Mouse (Mus musculus) embryonic facial prominence, embryonic 15.5 days (tissue): ENCODE measurements around the gene 0610010K14Rik. TPM values are rescaled to one million over a fixed set of nuclear protein-coding genes. Genes with fewer than 3 reads are reported as not detected.
A peak's percentile ranks its signal among the peaks of the same experiment; 100 is the strongest.

Experiments
- ATAC-seq: fragments of 200-750 bp; cut with Nextera tagmentation; 2 replicates; pipeline ENCODE4 v1.8.0; 2017; ENCODE audit warnings: low read depth, moderate TSS enrichment; ENCODE audit not compliant: insufficient number of reproducible peaks, low FRiP score, low TSS enrichment
- H3K27ac ChIP-seq: fragments of 300-500 bp; sonication (generic); replicated peaks from 2 replicates; pipeline ENCODE4 v1.5.1; 2015; ENCODE audit warnings: mild to moderate bottlenecking, inconsistent platforms
- H3K27me3 ChIP-seq: fragments of 300-500 bp; sonication (generic); 2 replicates; pipeline ENCODE4 v1.6.1; 2015; ENCODE audit warnings: inconsistent platforms
- H3K36me3 ChIP-seq: fragments of 300-500 bp; sonication (generic); 2 replicates; pipeline ENCODE4 v1.6.1; 2015; ENCODE audit warnings: mild to moderate bottlenecking, inconsistent platforms
- H3K4me1 ChIP-seq: fragments of 300-500 bp; sonication (generic); 2 replicates; pipeline ENCODE4 v1.6.1; 2015; ENCODE audit warnings: inconsistent platforms
- H3K4me2 ChIP-seq: fragments of 300-500 bp; sonication (generic); replicated peaks from 2 replicates; pipeline ENCODE4 v1.6.1; 2015; ENCODE audit warnings: mild to moderate bottlenecking, inconsistent platforms
- H3K4me3 ChIP-seq: fragments of 300-500 bp; sonication (generic); replicated peaks from 2 replicates; pipeline ENCODE4 v1.5.1; 2015; ENCODE audit warnings: mild to moderate bottlenecking, inconsistent platforms
- H3K9ac ChIP-seq: fragments of 300-500 bp; sonication (generic); 2 replicates; pipeline ENCODE4 v1.6.1; 2015; ENCODE audit warnings: inconsistent platforms
- H3K9me3 ChIP-seq: fragments of 300-500 bp; sonication (generic); replicated peaks from 2 replicates; pipeline ENCODE4 v1.6.1; 2016; ENCODE audit warnings: inconsistent platforms
- WGBS: fragments of 180-500 bp; shearing (Covaris S2); methylation state at CpG from one replicate; pipeline ENCODE4 v1.1.7; 2015; 5-methylcytosine and 5-hydroxymethylcytosine counted together
- polyA plus RNA-seq: library from polyadenylated mRNA; unstranded; fragments of >200 nt; fragmentation: Nextera tagmentation; extraction: Ambion mirVana; gene quantifications from 2 replicates; pipeline ENCODE4 v1.2.1, GENCODE M21; 2015

The 0610010K14Rik gene
- polyA plus RNA-seq, 1 experiment from 2014 or later: 177 TPM

DNA sequence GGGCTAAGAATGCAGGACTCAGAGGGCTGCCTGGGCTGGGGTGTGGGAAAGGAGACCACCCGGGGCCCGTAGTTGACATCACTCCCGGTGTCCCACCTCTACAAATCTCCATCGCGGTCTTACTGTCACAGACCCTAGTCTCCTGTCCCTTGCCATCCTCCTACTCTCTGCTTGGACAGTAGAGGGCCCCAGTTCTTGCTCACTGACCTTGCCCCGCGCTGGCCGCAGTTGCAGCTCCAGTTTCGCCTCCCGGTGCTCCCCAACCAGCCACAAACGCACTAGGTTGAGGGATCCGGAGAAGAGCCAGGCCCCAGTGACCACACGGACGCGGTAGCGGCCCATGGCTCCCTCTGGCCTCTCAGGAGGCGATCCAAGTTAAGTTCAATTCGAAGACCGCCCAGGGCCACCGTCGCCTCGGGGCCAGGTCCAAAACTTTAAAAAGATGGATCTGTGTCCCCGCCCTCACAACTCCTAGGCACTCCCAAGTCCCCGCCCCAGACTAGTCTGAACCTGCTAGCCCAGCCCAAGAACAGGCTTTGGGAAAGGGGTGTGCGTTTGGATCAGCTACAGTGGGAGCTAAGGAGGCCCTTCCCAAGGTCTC lies 17.3 kb upstream of the 0610010K14Rik start, which contains the start of gene Alox12:
Alox12 (minus strand) TSS at position 423 of the 601 bp plus-strand sequence.
- Histone ChIP-seq H3K36me3 (no peaks in the 10 kb centered on the region), H3K27ac (peak within 1 kb of the TSS; percentile 12; the same call in 1 of the 2 replicates), H3K9ac (0 out of 2 replicates have a peak within 1 kb of the TSS, but pooled peaks have one; percentile 10), H3K4me3 (peak within 1 kb of the TSS; percentile 42), H3K4me1 (peaks cover 18% of the 10 kb centered on the region), H3K27me3 (peaks cover 57% of the 10 kb centered on the region), H3K4me2 (peak within 1 kb of the TSS; percentile 53), H3K9me3 (no peaks in the 10 kb centered on the region)
- ATAC-seq: no peak
- 1% methylated on average over 25 of the region's 25 CpGs for WGBS

DNA sequence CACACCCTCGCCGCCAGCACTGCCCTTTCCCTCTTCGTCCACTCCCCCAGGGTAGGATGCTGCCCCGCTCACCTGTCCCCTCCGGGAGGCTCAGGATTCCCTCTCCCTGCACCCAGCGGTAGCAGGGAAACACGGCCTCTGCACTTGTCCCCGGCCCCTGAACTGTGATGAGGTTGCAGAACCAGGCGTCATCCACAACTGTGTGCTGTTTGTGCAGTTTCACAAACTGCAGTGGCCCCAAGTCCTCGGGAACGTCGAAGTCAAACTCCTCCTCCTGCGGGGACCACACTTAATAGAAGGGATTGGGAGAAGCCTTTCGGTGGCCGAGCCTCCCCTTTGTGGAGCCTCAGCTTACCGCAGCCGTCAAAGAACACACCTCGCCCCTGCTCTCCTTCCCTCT lies 16.6 kb upstream of the 0610010K14Rik start:
- no peak overlapping the region for H3K27ac ChIP-seq
- H3K4me1 ChIP-seq: peaks cover 18% of the 10 kb centered on the region
- WGBS: 2% methylated on average over 18 of the region's 18 CpGs
- no peaks in the 10 kb centered on the region for H3K9me3 ChIP-seq
- H3K4me3 ChIP-seq: peak overlapping the region; percentile 42
- H3K9ac ChIP-seq: no peak overlapping the region
- no peak for ATAC-seq
- H3K27me3 ChIP-seq: peaks cover 59% of the 10 kb centered on the region
- no peaks in the 10 kb centered on the region for H3K36me3 ChIP-seq
- peak overlapping the region; percentile 53 for H3K4me2 ChIP-seq

DNA sequence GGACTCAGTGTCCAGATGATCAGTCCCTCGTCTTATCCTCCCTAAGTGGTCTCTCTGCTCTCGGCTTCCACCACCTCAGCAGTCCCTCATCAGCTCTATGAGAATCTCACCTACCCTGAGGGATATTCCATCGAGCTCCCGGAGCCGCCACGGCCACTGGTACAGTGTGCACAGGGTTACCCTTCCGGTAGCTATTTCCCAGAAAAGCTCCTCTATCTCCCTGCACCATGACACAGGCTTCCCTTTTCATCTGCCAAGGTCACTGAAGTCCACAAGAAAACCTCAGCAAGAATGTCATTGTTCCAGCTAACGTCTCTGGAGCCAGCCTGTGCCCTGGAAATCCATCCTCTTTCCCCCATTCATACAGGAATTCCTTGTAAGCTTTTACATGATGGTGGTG lies 14.1 kb upstream of the 0610010K14Rik start:
- H3K27me3 ChIP-seq: peaks cover 59% of the 10 kb centered on the region

DNA sequence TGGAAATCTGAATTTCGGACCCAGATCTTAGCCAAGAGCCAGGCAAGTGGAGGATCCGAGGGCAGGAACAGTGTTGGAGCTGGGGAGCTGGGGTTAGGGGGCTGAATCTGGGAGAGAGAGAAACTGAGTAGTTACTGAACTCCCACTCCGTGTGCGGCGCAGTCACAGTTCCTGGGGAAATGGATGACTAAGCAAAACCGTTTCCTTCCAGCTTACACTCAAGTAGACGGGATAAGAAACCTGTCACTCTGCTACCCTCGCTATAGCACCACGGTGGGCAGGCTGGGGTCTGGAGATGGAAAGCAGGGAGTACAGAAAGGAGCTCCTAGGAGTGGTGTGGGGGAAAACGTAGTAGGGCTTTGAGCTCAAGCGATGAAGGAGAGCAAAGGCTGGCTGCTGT lies 12.4 kb upstream of the 0610010K14Rik start:
- Histone ChIP-seq H3K4me3 (no peak overlapping the region), H3K4me2 (no peak overlapping the region), H3K36me3 (no peaks in the 10 kb centered on the region), H3K27me3 (peaks cover 51% of the 10 kb centered on the region), H3K4me1 (peaks cover 15% of the 10 kb centered on the region), H3K27ac (no peak overlapping the region), H3K9ac (no peak overlapping the region), H3K9me3 (no peaks in the 10 kb centered on the region)
- no peak for ATAC-seq
- 70% methylated on average over 11 of the region's 11 CpGs for WGBS

More for the DNA sequence above, 14.1 kb upstream of the 0610010K14Rik start:
- H3K4me3 ChIP-seq: no peak overlapping the region
- H3K27ac ChIP-seq: no peak overlapping the region
- no peak overlapping the region for H3K9ac ChIP-seq
- peaks cover 18% of the 10 kb centered on the region for H3K4me1 ChIP-seq
- WGBS: 75% methylated on average over 8 of the region's 8 CpGs
- no peaks in the 10 kb centered on the region for H3K9me3 ChIP-seq
- no peak for ATAC-seq
- H3K4me2 ChIP-seq: no peak overlapping the region
- H3K36me3 ChIP-seq: no peaks in the 10 kb centered on the region

DNA sequence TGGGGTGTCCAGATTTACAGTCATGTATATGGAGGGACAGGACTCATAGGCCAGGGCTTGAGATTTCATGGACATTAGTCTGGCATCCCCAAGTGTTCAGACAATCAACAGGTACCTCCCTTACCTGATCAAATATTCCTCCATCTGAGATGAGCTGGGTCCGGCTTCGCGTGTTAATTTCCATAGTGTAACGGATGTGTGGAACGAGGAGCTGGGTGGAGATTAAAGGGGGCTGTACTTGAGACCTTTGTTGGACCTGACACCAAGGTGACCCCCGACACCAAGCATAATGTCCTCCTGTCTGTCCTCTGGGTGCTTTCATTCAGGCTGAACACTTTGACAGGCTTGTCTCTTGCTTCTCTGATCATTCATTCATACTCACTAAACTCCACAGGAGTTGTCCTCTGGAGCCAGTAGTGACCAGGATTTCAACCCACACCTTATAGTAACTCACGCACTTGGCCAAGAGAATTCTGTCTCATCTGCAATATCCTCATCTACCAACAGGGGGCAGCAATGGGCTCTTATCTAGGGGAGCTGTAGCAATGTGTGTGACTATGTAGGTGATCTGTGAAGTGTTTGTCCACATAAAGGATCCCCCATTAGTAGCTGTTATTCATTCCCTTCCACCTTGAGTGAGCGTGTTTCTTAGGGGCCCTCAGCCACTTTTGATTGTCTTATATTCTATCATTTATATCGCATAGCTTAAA lies 9.6 kb upstream of the 0610010K14Rik start:
- H3K36me3 ChIP-seq: no peaks in the 10 kb centered on the region
- no peak for ATAC-seq
- peaks cover 26% of the 10 kb centered on the region for H3K27me3 ChIP-seq
- H3K9ac ChIP-seq: no peak overlapping the region
- no peak overlapping the region for H3K27ac ChIP-seq
- no peak overlapping the region for H3K4me3 ChIP-seq
- no peaks in the 10 kb centered on the region for H3K9me3 ChIP-seq
- WGBS: 42% methylated on average over 9 of the region's 9 CpGs
- H3K4me1 ChIP-seq: no peaks in the 10 kb centered on the region
- no peak overlapping the region for H3K4me2 ChIP-seq

DNA sequence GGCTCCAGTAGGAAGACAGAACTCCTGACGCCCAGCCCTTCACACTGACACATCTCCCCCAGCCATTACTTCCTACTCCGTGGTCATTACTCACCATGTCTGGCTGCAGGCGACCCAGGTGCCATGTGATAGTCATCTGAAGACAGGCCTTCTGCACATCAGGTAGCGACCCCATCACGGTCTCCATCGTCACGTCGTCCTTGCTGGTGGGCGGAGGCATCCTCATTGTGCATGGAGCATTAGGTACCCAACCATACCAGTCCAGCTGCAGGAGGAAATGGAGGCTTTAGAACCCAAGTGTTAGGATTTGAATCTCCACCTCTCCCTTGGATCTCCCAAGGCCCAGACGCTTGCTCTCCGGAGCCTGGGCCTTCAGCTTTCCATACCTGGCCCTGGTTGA lies 4.9 kb upstream of the 0610010K14Rik start:
- Histone ChIP-seq H3K36me3 (no peaks in the 10 kb centered on the region), H3K9me3 (no peaks in the 10 kb centered on the region), H3K9ac (no peak overlapping the region), H3K4me2 (no peak overlapping the region), H3K4me3 (no peak overlapping the region), H3K27me3 (0 out of 2 replicates have a peak, but pooled peaks cover 6% of the 10 kb centered on the region), H3K27ac (no peak overlapping the region), H3K4me1 (peaks cover 21% of the 10 kb centered on the region)
- ATAC-seq: no peak
- WGBS: 68% methylated on average over 11 of the region's 11 CpGs

DNA sequence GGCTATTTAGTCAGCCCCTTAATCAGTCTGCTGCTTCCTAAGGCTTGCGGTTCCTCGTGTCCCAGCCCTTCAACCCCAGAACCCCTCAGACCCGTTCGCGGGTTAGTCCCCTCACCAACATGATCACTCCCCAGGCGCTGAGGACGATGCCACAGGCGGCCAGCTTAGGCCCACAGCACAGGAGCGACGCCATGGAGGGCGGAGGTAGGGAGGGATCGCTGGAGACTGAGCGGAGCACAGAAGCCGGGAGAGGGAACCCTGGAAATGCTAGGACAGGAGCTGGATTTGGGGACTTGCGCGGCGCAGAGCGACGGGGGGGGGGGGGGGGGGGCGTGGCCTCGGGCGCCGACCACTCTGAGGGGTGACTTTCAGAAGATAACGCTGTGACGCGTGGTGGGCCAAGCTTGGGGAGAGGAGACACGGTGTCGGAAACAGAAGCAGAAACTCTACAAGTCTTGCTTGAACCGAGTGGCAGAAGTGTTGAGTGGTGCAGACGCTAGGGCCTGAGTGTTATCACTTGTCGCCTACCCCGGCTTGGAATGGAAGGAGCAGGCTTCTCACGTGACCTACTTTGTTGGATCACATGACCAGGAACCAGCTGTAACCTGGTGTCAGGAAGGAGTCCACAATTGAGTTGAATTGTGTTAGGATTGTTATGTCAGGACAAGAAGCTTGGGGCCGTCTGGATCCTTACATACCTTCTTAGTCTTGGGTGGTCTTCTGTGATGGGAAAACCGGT lies 2.0 kb upstream of the 0610010K14Rik start, which contains the start of the genes Gm21988 and Rnasek:
Gm21988 (minus strand) TSS at position 290 of the 739 bp plus-strand sequence.
Rnasek (minus strand) TSS at position 302 of the 739 bp plus-strand sequence.
- Histone ChIP-seq H3K9me3 (no peaks in the 10 kb centered on the region), H3K27me3 (no peaks in the 10 kb centered on the region), H3K4me3 (peak within 1 kb of the TSS; percentile 76), H3K9ac (peak within 1 kb of the TSS; percentile 79), H3K4me1 (peaks cover 37% of the 10 kb centered on the region), H3K36me3 (peaks cover 12% of the 10 kb centered on the region; the same call in 1 of the 2 replicates), H3K4me2 (peak within 1 kb of the TSS; percentile 91), H3K27ac (peak within 1 kb of the TSS; percentile 95)
- ATAC-seq: peak; percentile 30
- WGBS: under 1% methylated on average over 30 of the region's 35 CpGs

DNA sequence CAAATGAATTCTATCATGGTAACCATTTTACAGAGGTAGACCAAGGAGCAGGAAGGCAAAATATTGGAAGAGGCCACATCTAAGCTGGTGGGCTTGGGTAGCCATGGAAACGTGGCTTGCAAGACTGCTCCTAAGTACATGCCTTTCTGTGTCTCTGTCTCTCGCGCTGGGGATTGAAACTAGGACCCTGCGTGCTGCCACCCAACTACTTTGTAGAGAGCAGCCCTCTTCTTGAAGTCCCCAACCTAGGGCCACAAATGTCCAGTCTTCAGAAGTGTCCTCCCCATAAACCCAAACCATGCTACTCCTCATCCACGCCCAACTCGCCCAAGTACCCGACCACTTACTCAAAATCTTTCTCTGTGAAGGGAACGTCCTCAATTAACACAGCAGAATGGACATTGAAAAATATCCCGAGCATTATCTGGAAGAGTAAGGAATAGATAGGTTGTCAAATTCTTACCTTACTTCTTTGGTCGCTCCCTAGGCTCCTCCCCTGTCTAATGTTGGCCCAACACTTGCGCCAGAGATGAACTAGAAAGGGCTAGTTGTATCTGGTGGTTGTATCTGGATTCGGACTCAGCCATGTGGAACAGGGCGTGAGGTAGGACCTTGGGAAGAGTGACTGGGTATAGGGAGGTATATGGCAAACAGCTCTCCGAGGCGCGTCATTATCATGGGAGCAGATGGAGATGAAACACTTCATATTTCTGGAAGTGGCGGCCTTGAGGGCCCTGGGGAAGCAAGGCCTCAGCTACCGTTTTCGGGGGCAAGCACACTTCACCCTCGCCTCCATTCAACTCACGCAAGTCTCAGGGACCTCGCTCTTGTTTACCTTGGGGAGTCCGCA lies 1.1 kb upstream of the 0610010K14Rik start:
- H3K9me3 ChIP-seq: no peaks in the 10 kb centered on the region
- no peak for ATAC-seq
- peak overlapping the region; percentile 76 for H3K4me3 ChIP-seq
- peaks cover 45% of the 10 kb centered on the region for H3K4me1 ChIP-seq
- peak overlapping the region; percentile 79 for H3K9ac ChIP-seq
- 11% methylated on average over 23 of the region's 23 CpGs for whole genome bisulfite sequencing
- H3K27me3 ChIP-seq: no peaks in the 10 kb centered on the region
- peak overlapping the region; percentile 95 for H3K27ac ChIP-seq
- peaks cover 12% of the 10 kb centered on the region; the same call in 1 of the 2 replicates for H3K36me3 ChIP-seq
- peak overlapping the region; percentile 91 for H3K4me2 ChIP-seq

DNA sequence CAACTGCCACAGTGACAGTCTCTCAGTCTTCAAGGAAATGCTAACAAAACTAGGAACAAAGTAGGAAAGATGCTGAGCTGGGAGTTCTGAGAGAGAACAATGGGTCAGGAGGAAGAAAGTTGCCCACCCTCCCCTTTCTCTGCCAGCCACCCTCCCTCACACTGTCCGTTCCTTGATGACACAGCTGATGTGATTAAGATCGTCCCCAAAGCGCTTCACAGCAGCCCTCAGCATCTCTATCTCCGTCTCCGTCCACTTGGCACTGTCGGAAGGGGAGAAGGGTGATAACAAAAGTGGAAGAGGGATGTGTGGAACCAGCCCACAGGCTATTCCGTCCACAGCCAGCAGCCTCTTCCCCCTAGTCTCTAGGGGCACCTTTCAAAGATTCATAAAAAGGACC lies 997 bp downstream of the 0610010K14Rik start:
- Histone ChIP-seq H3K9ac (peak overlapping the region; percentile 79; the same call in 1 of the 2 replicates), H3K4me2 (peak overlapping the region; percentile 91), H3K9me3 (no peaks in the 10 kb centered on the region), H3K4me1 (peaks cover 60% of the 10 kb centered on the region), H3K27me3 (no peaks in the 10 kb centered on the region), H3K4me3 (peak overlapping the region; percentile 76), H3K27ac (peak overlapping the region; percentile 95), H3K36me3 (peaks cover 12% of the 10 kb centered on the region; the same call in 1 of the 2 replicates)
- WGBS: 40% methylated on average over 7 of the region's 7 CpGs
- no peak for ATAC-seq

DNA sequence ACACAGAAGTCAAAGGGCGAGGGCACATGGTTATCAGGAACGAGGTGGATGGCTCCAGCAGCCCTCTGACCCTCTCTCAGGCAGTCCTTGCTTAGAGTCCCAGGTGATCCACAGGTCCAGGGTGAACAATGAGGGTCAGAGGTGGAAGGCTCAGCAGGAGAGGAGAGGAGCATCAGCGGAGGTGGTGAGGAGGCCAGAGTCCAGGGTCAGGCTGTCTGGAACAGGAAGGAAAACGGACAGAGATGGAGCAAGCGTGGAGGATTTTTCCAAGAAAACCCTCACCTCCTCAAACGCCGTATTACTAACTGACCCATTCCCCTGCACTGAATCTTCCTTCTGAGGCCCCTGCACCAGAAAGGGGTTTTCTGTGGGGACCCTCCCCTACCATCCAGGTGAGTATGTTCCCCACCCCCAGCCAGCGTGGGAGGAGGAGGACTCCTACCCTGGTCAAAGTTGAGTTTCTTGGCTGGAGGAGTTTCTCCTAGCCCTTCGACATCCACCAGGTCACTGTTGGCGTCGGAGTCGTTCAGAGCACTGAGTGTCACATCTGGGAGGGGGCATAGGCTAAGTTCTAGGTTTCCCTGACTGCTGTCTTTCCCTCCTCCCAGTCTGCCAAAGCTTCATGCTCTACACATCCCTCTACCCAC lies 2.3 kb downstream of the 0610010K14Rik start:
- Histone ChIP-seq H3K4me3 (no peak overlapping the region), H3K4me2 (no peak overlapping the region), H3K27me3 (peaks cover 5% of the 10 kb centered on the region), H3K36me3 (peaks cover 12% of the 10 kb centered on the region; the same call in 1 of the 2 replicates), H3K9ac (no peak overlapping the region), H3K9me3 (no peaks in the 10 kb centered on the region), H3K27ac (no peak overlapping the region), H3K4me1 (peaks cover 57% of the 10 kb centered on the region)
- ATAC-seq: no peak
- 89% methylated on average over 12 of the region's 12 CpGs for WGBS
